Mouse (Mus musculus): Measurements from ENCODE around the gene Milr1.
"Not testable (repeated sequence)": the region's sequence is repeated elsewhere in the genome, so short reads cannot be mapped to it uniquely, and the experiment has no call there.

Gene Milr1

DNA sequence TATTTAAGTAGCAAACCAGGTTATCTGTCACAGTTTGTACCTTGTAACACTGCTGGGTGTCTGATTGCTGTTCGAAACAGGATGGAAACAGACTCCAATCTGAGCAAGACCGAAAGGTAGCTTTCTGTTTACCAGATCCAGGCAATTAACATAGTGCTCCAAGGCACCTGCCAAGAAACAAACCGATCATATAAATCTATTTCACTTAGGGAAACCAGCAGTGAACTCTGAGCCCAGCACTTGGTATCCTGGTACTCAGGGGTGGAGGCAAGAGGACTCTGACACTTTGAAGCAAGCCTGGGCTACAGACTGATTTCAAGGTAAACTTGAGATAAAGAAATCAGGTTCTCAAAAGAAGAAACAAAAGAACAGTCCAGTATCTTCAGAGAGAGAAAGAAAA, 26.4 kb downstream of the Milr1 start:
- peak; percentile 41 to 63 for DNase-seq

DNA sequence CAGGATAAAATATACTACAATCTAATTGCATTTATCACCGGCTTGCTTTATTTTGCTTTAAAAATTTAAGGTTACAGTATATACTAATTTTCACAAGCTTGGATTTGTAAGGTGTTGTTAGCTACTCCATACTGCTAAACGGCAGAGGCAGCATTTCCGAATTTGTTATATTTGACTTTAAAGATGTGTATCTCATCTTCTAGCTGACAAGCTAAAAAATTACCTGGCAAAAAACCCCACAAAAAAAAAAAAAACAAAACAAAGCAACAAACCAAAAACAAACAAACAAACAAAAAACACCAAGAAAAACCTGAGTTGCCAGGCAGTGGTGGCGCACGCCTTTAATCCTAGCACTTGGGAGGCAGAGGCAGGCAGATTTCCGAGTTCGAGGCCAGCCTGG, 27.1 kb downstream of the Milr1 start:
- no peak for DNase-seq

DNA sequence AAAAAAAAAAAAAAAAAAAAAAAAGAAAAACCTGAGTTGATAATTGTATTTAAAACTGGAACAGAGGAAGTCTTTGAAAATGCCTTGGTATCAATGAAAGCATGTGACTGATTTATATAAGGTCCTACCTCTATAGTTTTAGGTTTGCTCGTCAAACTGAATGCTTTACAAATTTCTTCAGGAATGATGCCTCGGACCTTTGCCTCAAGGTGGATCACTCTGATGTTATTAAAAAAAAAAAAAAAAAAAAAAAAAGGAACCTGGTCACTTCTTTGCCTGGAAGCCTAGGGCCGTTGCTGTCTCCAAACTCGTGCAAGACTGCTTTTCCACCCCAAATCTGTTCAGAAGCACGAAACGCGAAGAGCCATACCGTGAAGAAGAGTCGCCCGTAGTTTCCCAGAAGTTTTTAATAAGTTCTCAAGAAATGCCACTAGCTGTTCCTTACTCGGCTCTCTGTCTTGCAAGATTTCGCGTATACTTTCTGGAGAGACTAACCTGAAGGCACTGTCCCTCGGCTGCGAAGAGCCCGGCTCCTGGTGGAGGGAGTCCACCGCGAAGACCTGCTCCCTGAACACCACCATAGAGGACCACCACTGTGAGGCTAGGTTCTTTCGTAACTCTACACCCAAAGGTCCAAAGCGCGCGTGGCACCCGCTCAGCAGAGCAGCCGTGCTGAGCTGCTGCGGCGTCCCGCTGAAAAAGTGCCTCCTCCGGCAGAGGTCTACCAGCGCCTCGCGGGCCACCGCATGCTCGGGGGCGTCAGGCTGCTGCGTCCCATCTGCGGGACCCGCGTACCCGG, 27.8 kb downstream of the Milr1 start:
- no peak for DNase-seq

DNA sequence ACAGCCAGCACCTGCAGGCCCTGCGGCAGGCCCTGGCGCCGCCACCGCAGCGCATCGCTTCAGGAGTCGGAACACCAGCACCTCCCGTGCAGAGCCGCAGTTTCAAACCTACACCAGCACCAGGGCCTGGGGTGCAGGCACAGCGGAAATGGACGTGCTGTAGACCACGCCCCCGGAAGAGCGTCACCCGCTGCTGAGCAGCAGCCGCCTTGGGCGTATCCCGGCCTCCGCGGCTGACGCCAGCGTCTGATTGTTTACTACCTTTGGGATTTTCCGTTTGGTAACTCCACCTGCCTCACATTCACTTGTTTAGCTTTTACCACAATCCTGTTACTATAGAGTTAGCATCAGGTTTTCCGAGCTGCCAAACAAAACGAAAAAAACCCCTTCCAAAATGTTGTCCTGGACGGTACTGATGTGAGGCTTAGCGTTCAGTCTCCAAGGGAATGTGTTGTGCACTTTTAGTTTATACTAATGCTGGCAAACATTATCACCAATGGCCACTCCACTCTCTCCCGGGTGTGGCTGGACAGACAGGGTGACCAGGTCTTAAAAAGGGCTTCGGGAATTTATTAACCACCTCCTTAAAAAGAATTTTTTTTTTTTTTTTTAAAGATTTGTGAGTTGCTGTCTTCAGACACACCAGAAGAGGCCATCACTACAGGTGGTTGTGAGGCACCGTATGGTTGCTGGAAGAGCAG, 28.5 kb downstream of the Milr1 start, which contains the start of gene Polg2:
Gene Polg2, minus strand, starts transcription at position 150 of the 701 bp plus-strand sequence.
- DNase-seq, result peak; percentile 94 to 96

DNA sequence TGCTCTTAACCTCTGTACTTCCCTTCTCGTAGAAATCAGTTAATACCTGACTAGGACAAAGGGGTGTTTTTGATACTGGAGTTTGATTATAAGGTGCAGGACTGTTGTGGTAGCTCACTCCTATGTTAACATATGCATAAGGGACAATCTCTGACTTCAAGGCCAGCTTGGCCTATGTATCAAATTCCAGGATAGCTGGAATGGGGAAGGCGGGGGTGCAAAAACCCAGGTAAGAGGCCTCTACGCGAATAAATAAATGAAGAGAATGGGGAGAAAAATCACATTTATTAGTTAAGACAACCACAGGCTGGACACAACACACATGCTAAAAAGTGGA, 29.0 kb downstream of the Milr1 start:
- DNase-seq, result no peak

DNA sequence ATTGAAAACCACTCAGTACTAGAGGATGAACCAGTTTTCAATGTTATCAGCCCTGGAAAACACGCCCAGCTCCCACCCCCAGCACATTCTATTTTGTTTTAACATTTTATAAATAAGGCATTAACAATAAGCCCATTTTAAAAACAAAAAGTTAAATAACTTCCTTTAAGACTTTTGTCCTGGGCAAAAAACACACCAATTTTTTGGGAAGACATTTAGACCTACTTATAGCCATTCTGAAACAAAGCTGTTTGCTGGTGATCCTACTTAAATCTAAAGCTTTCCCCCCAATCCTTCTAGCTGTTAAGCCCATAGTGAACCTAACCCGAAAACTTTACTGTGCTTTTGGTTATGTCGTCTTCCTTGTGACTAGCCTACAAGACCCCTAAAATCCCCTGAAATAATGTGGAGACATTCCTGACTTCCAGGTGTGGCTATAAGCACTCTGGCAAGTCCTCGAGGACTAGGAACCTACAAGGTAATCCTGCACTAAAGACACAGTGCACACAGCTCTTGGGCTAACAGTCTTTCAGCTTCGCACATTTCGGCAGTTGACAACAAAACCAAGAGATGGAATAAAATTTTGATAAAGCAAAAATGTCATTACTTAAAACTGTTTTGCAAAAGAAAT, 29.7 kb downstream of the Milr1 start:
- DNase-seq, result no peak

DNA sequence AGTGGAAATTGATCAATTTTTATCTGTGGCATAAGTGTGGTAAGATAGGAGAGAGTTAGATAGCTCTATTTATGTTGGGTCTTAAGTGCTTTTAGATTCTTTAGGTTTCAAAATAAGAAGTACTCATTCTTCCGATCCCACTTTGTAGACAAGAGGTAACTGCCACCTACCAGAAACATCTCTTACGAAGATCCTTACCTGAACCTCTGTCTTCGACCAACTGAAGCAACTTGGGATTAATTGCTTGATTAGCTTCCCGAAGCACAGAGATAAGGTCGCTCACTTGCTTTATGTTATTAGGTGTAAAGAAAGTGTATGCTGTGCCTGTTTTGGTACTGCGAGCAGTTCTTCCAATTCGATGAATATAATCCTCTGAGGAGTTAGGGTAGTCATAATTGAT, 31.2 kb downstream of the Milr1 start:
- not testable (repeated sequence) for DNase-seq

DNA sequence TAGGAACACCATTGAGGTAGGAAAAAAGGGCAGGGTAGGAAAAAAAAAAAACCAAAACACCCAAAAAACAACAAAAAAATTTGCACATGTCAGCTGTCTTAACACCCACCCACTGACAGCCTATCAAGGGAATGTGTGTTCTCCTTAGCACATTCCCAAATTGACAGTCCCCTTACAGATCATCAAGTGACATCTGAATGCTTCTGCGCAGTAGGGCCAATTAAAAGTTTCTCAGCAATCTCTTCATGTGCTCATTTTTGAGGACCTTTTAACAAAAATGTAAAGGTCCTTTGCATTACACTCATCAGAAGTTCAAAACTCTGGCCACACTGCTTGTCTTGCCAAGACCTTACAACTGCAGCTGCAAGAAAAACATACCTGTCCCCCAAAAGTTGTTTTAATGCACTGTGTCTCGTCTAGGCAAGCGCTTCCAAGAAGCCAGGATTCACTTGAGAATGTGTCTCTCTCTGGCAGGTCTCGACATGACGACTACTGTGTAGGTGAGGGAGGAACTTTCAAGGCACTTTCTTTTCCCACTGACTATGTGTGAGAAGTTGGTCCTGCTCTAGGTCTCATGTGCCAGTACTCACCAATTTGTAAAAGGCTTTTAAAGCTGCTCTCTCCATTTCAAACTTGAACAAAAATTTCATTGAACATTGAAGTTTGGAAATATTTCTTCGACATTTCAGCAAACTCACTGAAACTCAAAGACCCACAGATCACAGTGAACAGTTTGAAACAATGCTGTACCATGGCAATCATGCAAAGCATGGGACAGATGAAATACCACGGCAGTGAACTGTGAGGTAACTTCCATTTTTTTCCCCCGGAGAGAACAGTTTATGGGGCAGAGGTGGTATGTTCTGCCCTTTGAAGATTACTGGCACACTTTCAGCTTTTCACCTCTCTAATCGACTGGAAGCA, 32.1 kb downstream of the Milr1 start:
- no peak for DNase-seq

DNA sequence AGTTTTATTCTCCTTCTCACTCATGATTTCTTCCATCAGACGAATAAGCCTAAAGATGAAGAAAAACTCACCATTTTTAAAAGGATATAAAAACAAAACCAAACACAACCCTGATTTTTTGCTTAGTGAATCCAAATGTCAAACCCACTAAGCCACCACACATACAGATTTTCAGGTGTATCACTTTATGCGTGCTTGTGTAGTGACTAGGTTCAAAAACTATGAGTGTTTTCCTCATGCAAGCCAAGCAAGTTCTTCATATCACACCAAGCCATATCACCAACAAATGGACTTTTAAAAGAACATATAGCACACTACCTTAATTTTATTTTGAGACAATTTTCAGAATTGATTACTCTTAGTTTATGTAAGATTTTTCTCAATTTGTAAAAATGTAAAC, 33.5 kb downstream of the Milr1 start:
- DNase-seq, result no peak

DNA sequence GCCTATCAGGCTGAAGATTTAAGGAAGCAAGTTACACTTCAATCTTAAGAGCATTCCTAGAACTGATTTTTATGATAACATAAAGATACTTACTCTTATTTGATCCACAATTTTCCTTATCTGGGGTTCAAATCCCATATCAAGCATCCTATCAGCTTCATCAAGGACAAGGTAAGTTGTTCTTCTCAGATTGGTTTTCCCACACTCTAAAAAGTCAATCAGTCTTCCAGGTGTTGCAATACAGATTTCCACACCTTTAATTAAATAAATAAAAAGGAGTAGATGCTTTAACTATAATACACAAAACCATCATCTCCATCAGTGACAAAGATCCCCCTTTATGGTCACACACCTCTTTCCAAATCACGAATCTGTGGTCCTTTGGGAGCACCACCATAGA, 34.0 kb downstream of the Milr1 start:
- no peak for DNase-seq

DNA sequence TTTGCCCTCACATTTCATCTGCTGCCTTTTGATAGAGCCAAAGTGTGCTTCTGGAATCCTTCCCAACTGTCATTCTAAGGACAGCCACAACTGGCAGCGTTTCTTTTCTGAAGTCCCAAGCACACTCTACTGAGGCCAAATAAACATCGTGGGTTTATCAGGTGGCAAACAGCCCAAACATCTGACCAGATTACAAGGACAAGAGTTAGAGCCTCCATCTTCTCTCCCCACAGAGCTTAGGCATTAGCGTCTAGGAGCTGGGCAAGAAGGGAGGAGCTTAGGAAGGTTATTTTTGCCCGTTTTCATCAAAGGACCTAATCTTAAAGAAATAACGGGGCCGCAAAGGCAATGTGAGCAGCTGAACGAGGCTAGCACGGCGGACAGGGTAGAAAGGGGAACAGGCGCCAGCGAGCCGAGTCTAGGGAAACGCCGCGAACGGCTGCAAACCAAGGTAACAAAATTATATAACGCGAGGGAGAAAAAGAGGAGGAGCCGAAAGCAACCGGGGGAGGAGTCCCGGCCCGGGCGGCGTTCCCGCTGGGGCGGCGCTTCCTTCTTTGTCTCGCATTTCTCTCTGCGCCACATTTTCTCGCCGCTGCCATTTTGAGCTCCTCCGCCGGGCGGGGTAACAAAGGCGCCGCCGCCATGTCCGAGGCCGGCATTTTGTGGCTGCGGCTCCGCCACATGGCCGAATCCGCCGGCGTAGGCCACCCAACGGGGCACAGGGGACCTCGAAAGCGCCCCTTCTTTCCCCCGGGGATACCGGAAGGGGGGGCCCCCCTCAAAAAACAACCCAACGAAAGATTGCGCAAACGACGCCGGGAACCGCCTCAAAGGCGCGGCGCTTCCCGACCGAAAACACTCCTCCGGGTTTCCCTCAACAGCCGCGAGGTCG, 36.4 kb downstream of the Milr1 start:
- DNase-seq, result peak; percentile 94 to 95

DNA sequence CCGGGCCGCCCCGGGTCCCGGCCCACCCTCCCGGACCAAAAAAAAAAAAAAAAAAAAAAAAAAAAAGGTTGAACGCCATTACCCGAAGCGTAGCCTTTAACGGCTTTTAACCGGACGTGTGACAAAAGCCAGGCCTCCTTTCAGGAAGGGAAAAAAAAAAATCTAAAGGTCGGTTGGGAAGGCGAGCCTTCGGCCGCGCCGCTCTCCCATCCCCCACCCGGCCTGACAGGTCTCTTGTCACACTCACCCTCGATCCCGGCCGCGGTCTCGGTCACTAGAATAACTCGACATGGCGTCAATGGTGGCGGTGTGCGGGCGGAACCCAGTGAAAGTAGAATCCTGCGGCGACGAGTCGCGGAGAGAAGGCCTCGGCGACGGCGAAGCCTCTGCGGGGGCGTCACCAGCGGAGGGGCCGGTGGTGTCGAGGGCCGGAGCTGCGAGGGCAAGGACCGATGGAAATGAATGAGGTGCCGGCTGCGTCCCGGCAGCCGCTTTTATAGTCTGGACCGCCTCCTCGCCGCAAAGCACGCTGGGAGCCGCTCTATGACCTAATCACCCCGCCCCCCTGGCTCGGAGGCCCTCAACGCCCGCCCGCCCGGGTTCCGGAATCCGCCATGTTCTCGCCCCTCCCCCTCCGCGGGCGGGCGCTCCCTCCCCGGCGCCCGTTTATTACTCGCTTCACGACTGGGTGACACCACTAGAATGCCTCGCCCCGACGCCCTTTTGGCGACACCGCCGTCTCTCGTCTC, 37.2 kb downstream of the Milr1 start:
- peak; percentile 98 to 100 for DNase-seq

DNA sequence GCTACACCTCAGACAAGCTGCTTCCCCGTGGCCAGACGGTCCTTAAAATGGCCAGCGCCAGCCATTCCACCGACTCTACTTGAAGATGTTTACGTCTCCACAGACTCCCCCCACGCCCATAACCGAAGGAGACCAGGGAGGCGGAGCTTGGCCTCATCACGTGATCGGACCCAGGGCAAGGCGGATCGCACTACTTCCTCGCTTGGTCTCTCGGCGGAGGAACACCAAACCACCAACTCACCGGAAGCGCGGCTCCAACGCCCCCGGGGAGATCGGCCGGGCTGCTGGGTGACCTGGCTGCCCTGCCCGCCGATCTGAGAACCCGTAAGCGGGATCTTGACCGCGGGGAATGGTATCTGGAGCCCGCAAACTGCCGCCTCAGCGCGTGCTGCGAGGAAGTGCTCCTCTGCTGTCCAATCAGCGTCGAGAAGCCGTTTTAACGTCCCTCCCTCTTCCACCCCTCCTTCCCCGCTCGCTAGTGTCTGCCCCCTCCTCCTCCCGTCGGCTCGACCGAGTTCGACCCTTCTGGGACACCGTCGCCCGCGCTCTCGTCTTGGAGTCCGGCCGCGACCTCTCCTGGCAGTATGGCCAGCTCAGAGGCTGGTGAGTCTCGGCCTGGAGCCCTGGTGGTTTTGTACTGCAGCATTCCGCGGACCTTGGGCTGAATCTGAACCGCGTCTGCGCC, 37.9 kb downstream of the Milr1 start, which contains the start of the genes Ddx5 and Cep95:
Gene Ddx5, minus strand, starts transcription at position 411 of the 685 bp plus-strand sequence.
Gene Cep95, plus strand, starts transcription at position 478 of the 685 bp plus-strand sequence.
- peak; percentile 99 for DNase-seq

DNA sequence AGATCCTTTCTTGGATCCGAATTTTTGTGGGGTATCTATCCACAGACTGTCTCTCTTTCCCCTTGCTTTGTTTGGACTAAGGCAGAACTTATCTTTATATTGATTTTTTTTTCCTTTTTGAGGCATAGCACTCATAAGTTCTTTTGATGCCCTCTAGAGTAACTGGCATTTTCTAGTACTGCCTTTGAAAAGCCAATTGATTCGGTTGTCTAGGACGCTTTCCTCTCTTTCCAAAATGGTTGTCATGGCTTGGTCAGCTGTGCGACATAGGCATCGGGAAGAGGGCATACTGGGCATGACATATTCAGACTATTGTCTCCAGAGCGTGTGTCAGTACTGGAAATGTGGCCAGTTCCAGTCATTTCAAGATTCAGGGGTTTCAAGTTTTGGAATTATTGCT, 38.6 kb downstream of the Milr1 start:
- DNase-seq, result no peak

DNA sequence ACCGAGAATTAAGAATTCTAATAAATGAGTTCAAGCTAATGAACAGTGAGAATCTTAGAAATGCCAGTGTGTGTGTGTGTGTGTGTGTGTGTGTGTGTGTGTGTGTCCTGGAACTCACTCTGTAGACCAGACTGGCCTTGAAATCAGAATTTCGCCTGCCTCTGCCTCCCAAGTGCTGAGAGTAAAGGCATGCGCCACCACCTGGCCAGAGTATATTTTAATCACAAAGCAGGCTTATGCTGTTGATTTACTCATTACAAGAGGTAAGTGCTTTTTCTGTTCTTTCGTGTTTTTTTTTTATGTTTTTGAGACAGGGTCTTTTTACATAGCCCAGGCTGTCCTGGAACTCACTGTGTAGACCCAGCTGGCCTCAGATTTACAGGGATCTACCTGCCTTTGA, 42.8 kb downstream of the Milr1 start:
- DNase-seq, result no peak

DNA sequence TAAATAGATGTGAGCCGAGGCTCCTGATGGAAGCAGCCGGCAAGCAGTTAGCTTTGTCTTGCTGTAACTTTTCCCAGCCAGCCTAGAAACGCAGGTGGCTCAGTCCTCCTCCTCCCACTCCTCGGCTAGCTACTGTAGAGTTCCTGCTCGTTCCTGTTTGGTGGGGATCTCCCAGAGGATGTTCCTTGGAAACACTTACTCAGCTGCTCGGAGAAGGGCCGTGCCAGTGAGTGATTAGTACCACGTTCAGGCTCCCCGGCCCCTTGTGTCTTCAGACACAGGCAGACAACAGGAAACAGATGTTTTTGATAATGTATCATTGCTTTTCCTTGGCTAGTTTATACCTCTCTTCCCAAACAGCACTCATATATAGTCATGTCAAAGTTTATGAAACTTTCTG, 44.7 kb downstream of the Milr1 start:
- no peak for DNase-seq

DNA sequence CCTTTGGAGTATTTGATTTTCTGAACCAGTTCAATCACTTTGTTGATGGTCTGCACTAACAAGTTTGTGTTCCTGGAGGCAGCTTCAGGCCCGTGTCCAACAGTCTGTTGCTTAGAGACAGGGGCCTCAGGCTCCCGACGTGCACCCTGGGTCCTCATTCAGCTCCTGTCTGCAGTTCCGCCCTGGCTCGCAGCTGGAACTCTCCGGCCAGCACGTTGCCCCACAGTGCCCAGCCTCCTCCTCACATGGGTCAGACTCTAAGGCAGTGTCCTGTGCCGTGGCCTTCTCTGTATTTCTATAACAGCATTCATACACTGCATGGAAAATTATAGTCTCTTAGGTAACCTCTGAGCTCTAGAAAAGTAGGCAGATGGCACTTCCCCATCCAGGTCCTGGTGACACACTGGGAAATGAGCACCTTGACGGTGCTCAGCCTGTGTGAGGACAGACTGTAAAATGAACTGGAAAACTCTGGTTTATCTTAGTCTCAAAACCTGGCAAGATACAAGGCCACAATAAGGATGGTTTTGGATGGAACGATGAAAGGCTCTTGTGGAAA, 51.1 kb downstream of the Milr1 start:
- DNase-seq, result no peak

DNA sequence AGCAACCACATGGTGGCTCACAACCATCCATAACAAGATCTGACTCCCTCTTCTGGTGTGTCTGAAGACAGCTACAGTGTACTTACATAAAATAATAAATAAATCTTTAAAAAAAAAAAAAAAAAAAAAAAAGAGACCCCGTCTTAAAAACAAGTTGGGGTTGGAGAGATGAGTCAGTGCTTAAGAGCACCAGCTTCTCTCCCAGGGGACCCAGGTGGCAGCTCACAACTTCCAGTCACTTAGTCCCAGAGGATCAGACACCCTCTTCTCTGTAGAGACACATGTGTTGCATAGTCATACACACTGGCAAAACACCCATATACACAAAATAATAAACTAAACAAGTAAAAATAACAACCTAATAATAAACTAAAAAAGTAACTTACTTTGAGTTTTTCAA, 56.4 kb downstream of the Milr1 start:
- DNase-seq, result not testable (repeated sequence)

DNA sequence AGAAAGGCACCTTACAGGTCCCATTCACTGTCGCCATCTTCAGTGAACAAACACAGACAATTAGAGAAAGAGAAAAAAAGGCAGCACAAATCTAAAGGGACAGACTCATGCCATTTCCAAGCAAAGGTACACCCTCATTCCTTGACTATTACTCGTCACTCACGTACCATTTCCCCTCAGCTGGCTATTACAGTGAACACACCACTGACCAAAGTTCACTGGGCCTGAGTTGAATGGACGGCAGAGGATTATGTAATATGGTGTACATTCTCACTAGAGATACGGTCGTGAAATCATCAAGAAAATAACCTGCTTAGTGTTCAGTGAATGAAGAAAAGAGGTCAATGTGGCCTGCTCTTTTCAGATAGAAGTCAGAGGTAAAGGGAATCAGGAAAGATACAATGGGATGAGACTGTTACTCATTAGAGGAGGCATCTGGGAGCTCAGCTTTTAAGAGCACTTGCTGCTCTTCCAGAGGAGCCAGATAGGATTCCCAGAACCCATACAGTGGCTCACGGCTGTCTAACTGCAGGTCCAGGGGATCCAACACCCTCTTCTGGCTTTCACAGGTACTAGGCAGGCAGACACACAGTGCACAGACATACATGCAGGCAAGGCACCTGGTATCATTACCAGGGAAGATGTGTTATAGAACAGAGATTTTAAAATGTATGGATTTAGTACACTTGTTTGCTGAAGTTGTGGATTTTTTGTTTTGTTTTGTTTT, 61.5 kb downstream of the Milr1 start:
- DNase-seq, result peak; percentile 47 to 69

Measured in kidney, postnatal 36 days (tissue).